Mouse (Mus musculus) neural tube, embryonic 11.5 days (tissue): ENCODE measurements around the gene Zmym2. TPM values are rescaled to one million over a fixed set of nuclear protein-coding genes. Genes with fewer than 3 reads are reported as not detected.
"Not testable (repeated sequence)": the region's sequence is repeated elsewhere in the genome, so short reads cannot be mapped to it uniquely, and the experiment has no call there.

ENCODE experiments used
- ATAC-seq: fragments of 200-750 bp; cut with Nextera tagmentation; 2 replicates; pipeline ENCODE4 v1.8.0; 2017; ENCODE audit warnings: moderate number of reproducible peaks, mild to moderate bottlenecking, moderate TSS enrichment, moderate library complexity; ENCODE audit not compliant: insufficient read depth, low FRiP score, low TSS enrichment
- DNase-seq: peaks from one replicate; pipeline ENCODE4 v3.0.0-alpha.2; 2015; ENCODE audit warnings: low spot score
- H3K27ac ChIP-seq: fragments of 300-500 bp; sonication (generic); 2 replicates; pipeline ENCODE4 v1.5.1; 2014; ENCODE audit warnings: low read depth, mild to moderate bottlenecking, low read length
- H3K27me3 ChIP-seq: fragments of 300-500 bp; sonication (generic); 2 replicates; pipeline ENCODE4 v1.6.1; 2014; ENCODE audit warnings: mild to moderate bottlenecking, low read length, mixed read lengths; ENCODE audit not compliant: control insufficient read depth, insufficient read depth
- H3K36me3 ChIP-seq: fragments of 300-500 bp; sonication (generic); 2 replicates; pipeline ENCODE4 v1.6.1; 2014; ENCODE audit warnings: mild to moderate bottlenecking, low read length, moderate library complexity, mixed read lengths; ENCODE audit not compliant: control insufficient read depth, insufficient read depth
- H3K4me1 ChIP-seq: fragments of 300-500 bp; sonication (generic); 2 replicates; pipeline ENCODE4 v1.6.1; 2014; ENCODE audit warnings: low read length, mixed read lengths; ENCODE audit not compliant: control insufficient read depth, insufficient read depth
- H3K4me2 ChIP-seq: fragments of 300-500 bp; sonication (generic); 2 replicates; pipeline ENCODE4 v1.6.1; 2014; ENCODE audit warnings: low read depth, mild to moderate bottlenecking, moderate library complexity
- H3K4me3 ChIP-seq: fragments of 300-500 bp; sonication (generic); 2 replicates; pipeline ENCODE4 v1.5.1; 2014; ENCODE audit warnings: low read depth, low read length
- H3K9ac ChIP-seq: fragments of 300-500 bp; sonication (generic); 2 replicates; pipeline ENCODE4 v1.6.1; 2014; ENCODE audit warnings: mild to moderate bottlenecking, low read length
- H3K9me3 ChIP-seq: fragments of 300-500 bp; sonication (generic); 2 replicates; pipeline ENCODE4 v1.6.1; 2016; ENCODE audit warnings: low read length; ENCODE audit not compliant: control insufficient read depth
- WGBS: fragments of 180-500 bp; shearing (Covaris S2); extraction: QIAGEN DNeasy Blood & Tissue Kit; methylation state at CpG from one replicate; pipeline ENCODE4 v1.1.7; 2014; 5-methylcytosine and 5-hydroxymethylcytosine counted together
- polyA plus RNA-seq: library from polyadenylated mRNA; unstranded; fragments of >200 nt; fragmentation: Nextera tagmentation; extraction: Ambion mirVana; gene quantifications from 2 replicates; pipeline ENCODE4 v1.2.1, GENCODE M21; 2014

The Zmym2 gene
- polyA plus RNA-seq = 56.7 and 67.9 TPM in 2 replicates

- H3K36me3 ChIP-seq, H3K27me3 ChIP-seq, H3K9me3 ChIP-seq, H3K4me1 ChIP-seq: not testable (repeated sequence)
- Histone ChIP-seq H3K4me3 (peak within 1 kb of the TSS; percentile 58), H3K4me2 (peak within 1 kb of the TSS; percentile 73), H3K9ac (peak within 1 kb of the TSS; percentile 87), H3K27ac (peak within 1 kb of the TSS; percentile 94)
- under 1% methylated on average over 29 of the region's 87 CpGs for WGBS
- ATAC-seq = peak; percentile 20; the same call in 1 of the 2 replicates
- DNase-seq = peak; percentile 82
These were observed at the start of gene Zmym2 for GRCm38 (mm10) chr14:56886594-56887513. TSS of gene Zmym2 (plus strand) at chr14:56886653.

GRCm38 (mm10) chr14:56844033-56844432 lies 42.4 kb upstream of the Zmym2 start:
- 35% methylated on average over 4 of the region's 4 CpGs for WGBS
- Histone ChIP-seq H3K9me3 (no peaks in the 10 kb centered on the region), H3K4me1 (no peaks in the 10 kb centered on the region), H3K27me3 (no peaks in the 10 kb centered on the region), H3K9ac (no peak overlapping the region), H3K4me3 (no peak overlapping the region), H3K36me3 (no peaks in the 10 kb centered on the region), H3K27ac (no peak overlapping the region), H3K4me2 (no peak overlapping the region)
- ATAC-seq (no peak), DNase-seq (no peak)

- Histone ChIP-seq H3K4me1 (no peaks in the 10 kb centered on the region), H3K9ac (no peak overlapping the region), H3K4me2 (no peak overlapping the region), H3K9me3 (no peaks in the 10 kb centered on the region), H3K27ac (no peak overlapping the region), H3K27me3 (no peaks in the 10 kb centered on the region), H3K36me3 (no peaks in the 10 kb centered on the region), H3K4me3 (no peak overlapping the region)
- peak; percentile 48; the same call in 1 of the 2 replicates for ATAC-seq
- 10% methylated on average over 2 of the region's 2 CpGs for WGBS
- DNase-seq = no peak
These were observed 41.9 kb upstream of the Zmym2 start for GRCm38 (mm10) chr14:56844507-56844906.

- DNase-seq (no peak), ATAC-seq (no peak)
- Histone ChIP-seq H3K36me3 (no peaks in the 10 kb centered on the region), H3K27ac (no peak overlapping the region), H3K4me3 (no peak overlapping the region), H3K27me3 (no peaks in the 10 kb centered on the region), H3K4me2 (no peak overlapping the region), H3K9ac (no peak overlapping the region), H3K4me1 (no peaks in the 10 kb centered on the region), H3K9me3 (no peaks in the 10 kb centered on the region)
- 66% methylated on average over 2 of the region's 2 CpGs for WGBS
These were observed 38.1 kb upstream of the Zmym2 start for GRCm38 (mm10) chr14:56848322-56848721.

GRCm38 (mm10) chr14:56849681-56850080 lies 36.8 kb upstream of the Zmym2 start:
- no peak for DNase-seq
- ATAC-seq = no peak
- Histone ChIP-seq H3K36me3 (no peaks in the 10 kb centered on the region), H3K9me3 (no peaks in the 10 kb centered on the region), H3K4me2 (no peak overlapping the region), H3K27me3 (no peaks in the 10 kb centered on the region), H3K4me3 (no peak overlapping the region), H3K4me1 (no peaks in the 10 kb centered on the region), H3K9ac (no peak overlapping the region), H3K27ac (no peak overlapping the region)
- WGBS = 73% methylated on average over 2 of the region's 2 CpGs

GRCm38 (mm10) chr14:56864041-56864440 lies 22.4 kb upstream of the Zmym2 start:
- 71% methylated on average over 8 of the region's 8 CpGs for WGBS
- no peak overlapping the region for H3K4me2 ChIP-seq

GRCm38 (mm10) chr14:56864641-56865040 lies 21.8 kb upstream of the Zmym2 start:
- H3K4me3 ChIP-seq = peak overlapping the region; percentile 37
- no peak overlapping the region for H3K27ac ChIP-seq
- H3K4me1 ChIP-seq = no peaks in the 10 kb centered on the region
- H3K9ac ChIP-seq = peak overlapping the region; percentile 22; the same call in 1 of the 2 replicates
- H3K27me3 ChIP-seq = peaks cover 4% of the 10 kb centered on the region; the same call in 1 of the 2 replicates
- ATAC-seq (no peak), DNase-seq (peak; percentile 14)
- peak overlapping the region; percentile 60 for H3K4me2 ChIP-seq
- 5% methylated on average over 13 of the region's 13 CpGs for WGBS
- H3K9me3 ChIP-seq = no peaks in the 10 kb centered on the region
- no peaks in the 10 kb centered on the region for H3K36me3 ChIP-seq

More at GRCm38 (mm10) chr14:56864041-56864440, 22.4 kb upstream of the Zmym2 start:
- no peak for ATAC-seq
- H3K4me3 ChIP-seq = no peak overlapping the region
- no peak overlapping the region for H3K27ac ChIP-seq
- no peaks in the 10 kb centered on the region for H3K36me3 ChIP-seq
- no peak for DNase-seq
- no peaks in the 10 kb centered on the region for H3K9me3 ChIP-seq
- peaks cover 4% of the 10 kb centered on the region; the same call in 1 of the 2 replicates for H3K27me3 ChIP-seq
- H3K4me1 ChIP-seq = no peaks in the 10 kb centered on the region
- no peak overlapping the region for H3K9ac ChIP-seq

GRCm38 (mm10) chr14:56865112-56865511 lies 21.3 kb upstream of the Zmym2 start:
- H3K36me3 ChIP-seq, H3K9me3 ChIP-seq, H3K4me1 ChIP-seq, H3K27ac ChIP-seq, ATAC-seq, H3K27me3 ChIP-seq: not testable (repeated sequence)
- Histone ChIP-seq H3K9ac (peak overlapping the region; percentile 22; the same call in 1 of the 2 replicates), H3K4me2 (peak overlapping the region; percentile 60), H3K4me3 (peak overlapping the region; percentile 37)
- 3% methylated on average over 30 of the region's 30 CpGs for WGBS
- peak; percentile 26 for DNase-seq

GRCm38 (mm10) chr14:56873525-56873924 lies 12.9 kb upstream of the Zmym2 start:
- ATAC-seq = no peak
- no peak overlapping the region for H3K27ac ChIP-seq
- no peaks in the 10 kb centered on the region for H3K27me3 ChIP-seq
- no peaks in the 10 kb centered on the region for H3K9me3 ChIP-seq
- no peak overlapping the region for H3K4me3 ChIP-seq
- H3K9ac ChIP-seq = no peak overlapping the region
- 84% methylated on average over 5 of the region's 5 CpGs for WGBS
- no peaks in the 10 kb centered on the region for H3K4me1 ChIP-seq
- no peak for DNase-seq
- H3K36me3 ChIP-seq = no peaks in the 10 kb centered on the region
- no peak overlapping the region for H3K4me2 ChIP-seq
